Mouse (Mus musculus) forebrain, embryonic 15.5 days (tissue): ENCODE data around the gene Mtfr1l. TPM values are rescaled to one million over a fixed set of nuclear protein-coding genes. Genes with fewer than 3 reads are reported as not detected.
"Not testable (repeated sequence)": the region's sequence is repeated elsewhere in the genome, so short reads cannot be mapped to it uniquely, and the experiment has no call there.

ENCODE experiments used
- ATAC-seq: fragments of 200-750 bp; cut with Nextera tagmentation; replicated peaks from 2 replicates; pipeline ENCODE4 v1.8.0; 2017; ENCODE audit warnings: mild to moderate bottlenecking, moderate TSS enrichment, moderate library complexity
- H3K27ac ChIP-seq: fragments of 300-500 bp; sonication (generic); replicated peaks from 2 replicates; pipeline ENCODE4 v1.5.1; 2015; ENCODE audit warnings: mild to moderate bottlenecking, inconsistent platforms
- H3K27me3 ChIP-seq: fragments of 300-500 bp; sonication (generic); 2 replicates; pipeline ENCODE4 v1.6.1; 2015; ENCODE audit warnings: inconsistent platforms
- H3K36me3 ChIP-seq: fragments of 300-500 bp; sonication (generic); 2 replicates; pipeline ENCODE4 v1.6.1; 2015; ENCODE audit warnings: mild to moderate bottlenecking, inconsistent platforms
- H3K4me1 ChIP-seq: fragments of 300-500 bp; sonication (generic); 2 replicates; pipeline ENCODE4 v1.6.1; 2015; ENCODE audit warnings: inconsistent platforms
- H3K4me2 ChIP-seq: fragments of 300-500 bp; sonication (generic); replicated peaks from 2 replicates; pipeline ENCODE4 v1.6.1; 2015; ENCODE audit warnings: mild to moderate bottlenecking, inconsistent platforms
- H3K4me3 ChIP-seq: fragments of 300-500 bp; sonication (generic); 2 replicates; pipeline ENCODE4 v1.5.1; 2015; ENCODE audit warnings: mild to moderate bottlenecking, inconsistent platforms
- H3K9ac ChIP-seq: fragments of 300-500 bp; sonication (generic); replicated peaks from 2 replicates; pipeline ENCODE4 v1.6.1; 2015; ENCODE audit warnings: mild to moderate bottlenecking, inconsistent platforms
- H3K9me3 ChIP-seq: fragments of 300-500 bp; sonication (generic); 2 replicates; pipeline ENCODE4 v1.6.1; 2016; ENCODE audit warnings: inconsistent platforms
- WGBS: fragments of 180-500 bp; shearing (Covaris S2); methylation state at CpG from one replicate; pipeline ENCODE4 v1.1.7; 2015; ENCODE audit warnings: mixed read lengths; 5-methylcytosine and 5-hydroxymethylcytosine counted together
- polyA plus RNA-seq: library from polyadenylated mRNA; unstranded; fragments of >200 nt; fragmentation: Nextera tagmentation; extraction: Ambion mirVana; gene quantifications from 2 replicates; pipeline ENCODE4 v1.2.1, GENCODE M21; 2015

Mtfr1l gene
- polyA plus RNA-seq, 1 experiment from 2014 or later = 161 TPM

DNA sequence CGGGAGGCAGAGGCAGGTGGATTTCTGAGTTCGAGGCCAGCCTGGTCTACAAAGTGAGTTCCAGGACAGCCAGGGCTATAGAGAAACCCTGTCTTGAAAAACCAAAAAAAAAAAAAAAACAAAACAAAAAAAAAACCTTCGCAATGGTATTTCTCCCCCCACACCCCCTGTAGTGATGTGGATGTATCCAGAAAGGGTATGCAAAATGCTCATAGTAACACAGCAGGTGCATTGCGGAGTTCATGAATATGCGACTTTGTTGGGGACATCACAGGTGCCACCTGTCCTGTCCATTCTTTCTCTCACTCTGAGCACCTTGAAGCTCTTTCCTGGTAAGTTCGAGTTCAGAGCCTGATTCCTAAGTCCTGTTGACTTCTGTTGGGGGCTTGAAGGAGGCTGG, 41.0 kb downstream of the Mtfr1l start:
- H3K4me2 ChIP-seq, H3K27ac ChIP-seq, H3K4me3 ChIP-seq, ATAC-seq, H3K36me3 ChIP-seq, H3K9me3 ChIP-seq, H3K27me3 ChIP-seq, H3K9ac ChIP-seq: not testable (repeated sequence)
- 88% methylated on average over 6 of the region's 6 CpGs for WGBS
- peaks cover 19% of the 10 kb centered on the region for H3K4me1 ChIP-seq

DNA sequence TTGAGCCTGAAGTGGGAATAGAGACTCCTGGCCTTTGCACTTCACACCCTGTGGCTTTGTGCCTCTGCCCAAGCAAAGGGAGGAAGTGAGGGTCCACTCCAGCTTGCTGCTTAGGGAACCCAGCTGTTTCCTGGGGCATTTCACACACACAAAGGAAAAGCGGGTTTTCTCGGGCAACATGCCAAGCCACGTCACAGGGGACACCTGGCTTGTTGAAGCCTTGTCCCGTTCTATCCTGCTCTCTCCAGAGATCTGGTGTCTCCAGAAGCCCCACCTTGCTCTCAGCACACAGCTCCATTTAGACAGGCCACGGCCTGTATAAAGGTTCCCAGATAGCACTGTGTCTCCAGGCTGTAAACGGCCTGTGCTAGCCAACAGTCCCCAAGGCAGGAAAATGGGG, 43.5 kb downstream of the Mtfr1l start:
- peaks cover 4% of the 10 kb centered on the region; the same call in 1 of the 2 replicates for H3K4me1 ChIP-seq
- 68% methylated on average over 6 of the region's 6 CpGs for WGBS
- no peaks in the 10 kb centered on the region for H3K27me3 ChIP-seq
- ATAC-seq = no peak
- no peaks in the 10 kb centered on the region for H3K36me3 ChIP-seq
- H3K9ac ChIP-seq = no peak overlapping the region
- H3K4me2 ChIP-seq = no peak overlapping the region
- no peaks in the 10 kb centered on the region for H3K9me3 ChIP-seq
- H3K27ac ChIP-seq = no peak overlapping the region
- no peak overlapping the region for H3K4me3 ChIP-seq

DNA sequence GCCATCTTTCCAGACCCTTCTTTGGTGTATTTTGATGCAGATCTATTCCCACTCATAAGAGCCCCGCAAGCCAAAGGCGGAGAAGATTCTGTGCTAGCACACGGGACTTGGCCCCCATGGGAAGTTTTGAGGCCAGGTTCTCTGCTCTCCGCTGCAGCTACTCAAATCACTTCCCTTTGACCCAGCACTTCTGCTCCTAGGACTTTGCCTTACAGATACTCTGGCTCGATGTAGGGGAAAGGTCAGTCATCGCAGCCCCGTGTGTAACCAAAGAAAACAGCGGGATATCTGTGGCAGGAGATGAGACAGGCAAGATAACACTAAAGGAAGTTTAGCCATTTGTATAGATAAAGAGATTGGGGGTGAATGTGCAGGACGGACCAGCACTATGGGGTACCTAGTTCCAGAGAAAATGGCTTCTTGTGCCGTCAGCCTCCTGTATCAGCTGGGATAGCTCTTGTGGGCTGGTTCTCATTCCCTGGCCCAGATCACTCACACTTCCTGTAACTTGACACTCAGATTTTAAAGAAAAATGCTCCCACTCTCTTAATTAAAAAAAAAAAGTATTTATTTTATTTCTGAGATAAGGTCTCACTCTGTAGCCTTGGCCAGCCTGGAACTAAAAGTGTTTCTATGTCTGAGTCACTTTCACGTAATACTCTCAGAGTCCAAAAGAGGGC, 45.1 kb downstream of the Mtfr1l start:
- Histone ChIP-seq H3K27ac (no peak overlapping the region), H3K4me1 (no peaks in the 10 kb centered on the region), H3K4me3 (no peak overlapping the region), H3K4me2 (no peak overlapping the region), H3K9ac (no peak overlapping the region), H3K9me3 (no peaks in the 10 kb centered on the region), H3K27me3 (no peaks in the 10 kb centered on the region), H3K36me3 (no peaks in the 10 kb centered on the region)
- 91% methylated on average over 11 of the region's 11 CpGs for WGBS
- ATAC-seq = no peak

DNA sequence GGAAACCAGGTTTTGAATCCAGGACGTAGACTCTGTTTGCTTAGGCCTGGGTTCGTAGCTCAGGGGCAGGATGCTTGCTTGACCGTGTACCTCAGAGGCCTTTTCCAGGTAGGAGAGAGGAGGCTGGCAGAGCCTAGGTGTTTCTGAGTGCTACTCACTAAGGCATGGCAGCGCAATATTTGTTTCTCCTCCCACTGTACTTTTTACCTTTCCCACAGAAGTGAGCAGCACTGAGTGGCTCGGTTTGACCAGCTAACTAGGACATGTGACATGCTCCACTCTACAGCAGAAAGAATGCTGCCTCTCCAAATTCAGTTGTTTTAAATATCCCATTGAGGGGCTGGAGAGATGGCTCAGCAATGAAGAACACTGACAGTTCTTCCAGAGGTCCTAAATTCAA, 47.0 kb downstream of the Mtfr1l start:
- H3K27me3 ChIP-seq = no peaks in the 10 kb centered on the region
- ATAC-seq = no peak
- no peak overlapping the region for H3K4me3 ChIP-seq
- H3K36me3 ChIP-seq = no peaks in the 10 kb centered on the region
- H3K27ac ChIP-seq = no peak overlapping the region
- peaks cover 2% of the 10 kb centered on the region; the same call in 1 of the 2 replicates for H3K4me1 ChIP-seq
- WGBS = 89% methylated on average over 5 of the region's 5 CpGs
- no peak overlapping the region for H3K9ac ChIP-seq
- H3K4me2 ChIP-seq = no peak overlapping the region
- H3K9me3 ChIP-seq = no peaks in the 10 kb centered on the region

DNA sequence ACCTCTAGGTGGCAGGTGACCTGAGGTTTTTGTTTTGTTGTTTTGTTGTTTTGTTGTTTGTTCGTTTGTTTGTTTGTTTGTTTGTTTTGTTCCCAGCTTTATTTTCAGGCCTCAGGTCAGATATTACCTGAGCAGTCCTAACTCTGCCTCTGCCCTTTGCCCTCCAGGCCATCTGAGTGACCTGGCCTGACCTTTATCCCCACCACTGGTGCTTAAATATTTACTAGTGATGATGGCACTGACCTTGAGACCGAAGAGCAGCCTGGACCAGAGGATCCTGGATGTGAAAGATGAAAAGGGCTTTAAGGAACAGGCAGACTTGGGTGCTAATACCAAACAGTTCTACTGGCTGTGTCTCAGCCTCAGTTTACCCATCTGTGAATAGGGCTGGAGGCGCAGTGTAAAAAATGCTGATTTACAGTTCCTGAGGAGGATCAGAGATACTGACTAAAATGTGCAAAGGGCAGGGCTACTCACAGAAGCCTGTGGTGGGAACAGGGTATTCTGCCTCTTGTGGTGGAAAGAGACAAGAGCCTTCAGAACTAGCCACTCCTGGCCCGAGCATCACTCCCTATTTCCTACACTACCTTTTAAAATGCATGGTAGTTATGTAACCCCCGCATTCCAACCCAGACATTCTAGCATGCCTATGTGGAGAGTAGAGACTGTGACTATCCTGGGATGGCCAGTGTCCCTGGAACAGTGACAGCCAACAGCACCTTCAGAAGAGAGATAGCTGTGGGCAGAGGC, 49.9 kb downstream of the Mtfr1l start:
- no peak for ATAC-seq

DNA sequence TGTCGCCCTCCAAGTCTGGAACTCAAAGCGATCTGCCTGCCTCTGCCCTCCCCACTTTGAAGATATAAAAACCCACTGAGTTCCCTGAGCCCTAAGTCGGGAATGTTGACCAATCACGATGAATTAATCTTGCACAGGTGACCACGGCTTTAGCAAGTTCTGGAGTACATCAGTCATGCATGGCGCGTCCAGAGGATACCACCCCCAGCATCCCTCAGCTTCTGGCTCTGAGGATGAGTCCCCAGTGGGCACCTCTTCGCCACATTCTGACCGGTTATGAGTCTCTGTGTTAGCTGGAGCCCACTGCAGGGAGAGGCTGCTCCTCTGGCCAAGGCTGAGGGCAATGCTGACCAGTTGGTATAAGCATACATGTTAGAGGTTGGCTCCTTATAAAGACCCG, 51.0 kb downstream of the Mtfr1l start:
- Histone ChIP-seq H3K36me3 (no peaks in the 10 kb centered on the region), H3K27ac (no peak overlapping the region), H3K4me1 (peaks cover 2% of the 10 kb centered on the region; the same call in 1 of the 2 replicates), H3K27me3 (no peaks in the 10 kb centered on the region), H3K9me3 (no peaks in the 10 kb centered on the region), H3K4me2 (no peak overlapping the region), H3K4me3 (no peak overlapping the region), H3K9ac (no peak overlapping the region)
- ATAC-seq = no peak
- WGBS = 87% methylated on average over 10 of the region's 10 CpGs

More for the DNA sequence above, 49.9 kb downstream of the Mtfr1l start:
- no peak overlapping the region for H3K9ac ChIP-seq
- peaks cover 2% of the 10 kb centered on the region; the same call in 1 of the 2 replicates for H3K4me1 ChIP-seq
- H3K27ac ChIP-seq = no peak overlapping the region
- no peaks in the 10 kb centered on the region for H3K36me3 ChIP-seq
- H3K27me3 ChIP-seq = no peaks in the 10 kb centered on the region
- H3K9me3 ChIP-seq = no peaks in the 10 kb centered on the region
- H3K4me3 ChIP-seq = no peak overlapping the region
- no peak overlapping the region for H3K4me2 ChIP-seq
- 91% methylated on average over 5 of the region's 5 CpGs for WGBS

DNA sequence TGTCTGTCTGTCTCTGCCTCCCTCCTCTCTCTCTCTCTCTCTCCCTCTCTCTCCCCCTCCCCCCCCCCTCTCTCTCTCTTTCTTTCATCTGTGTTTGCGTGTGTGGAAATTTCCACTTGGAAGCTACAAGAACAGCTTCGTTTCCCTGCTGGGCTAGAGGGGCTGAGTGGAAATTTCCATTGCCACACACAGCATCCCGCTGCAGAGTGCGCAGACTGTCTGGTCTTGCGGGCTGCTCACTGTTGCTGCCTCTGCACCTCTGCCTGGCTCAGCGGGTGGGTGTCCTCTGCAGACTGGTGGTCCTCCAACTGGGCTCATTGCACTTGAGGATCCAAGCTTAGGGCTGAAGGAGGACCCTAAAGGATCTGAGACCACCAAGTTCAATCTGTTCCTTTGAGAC, 51.5 kb downstream of the Mtfr1l start:
- peaks cover 2% of the 10 kb centered on the region; the same call in 1 of the 2 replicates for H3K4me1 ChIP-seq
- no peak overlapping the region for H3K4me2 ChIP-seq
- no peak overlapping the region for H3K4me3 ChIP-seq
- no peak overlapping the region; the same call in 1 of the 2 replicates for H3K27ac ChIP-seq
- no peaks in the 10 kb centered on the region for H3K36me3 ChIP-seq
- 50% methylated on average over 6 of the region's 6 CpGs for WGBS
- ATAC-seq = no peak
- H3K9ac ChIP-seq = no peak overlapping the region
- H3K9me3 ChIP-seq = no peaks in the 10 kb centered on the region
- H3K27me3 ChIP-seq = no peaks in the 10 kb centered on the region

DNA sequence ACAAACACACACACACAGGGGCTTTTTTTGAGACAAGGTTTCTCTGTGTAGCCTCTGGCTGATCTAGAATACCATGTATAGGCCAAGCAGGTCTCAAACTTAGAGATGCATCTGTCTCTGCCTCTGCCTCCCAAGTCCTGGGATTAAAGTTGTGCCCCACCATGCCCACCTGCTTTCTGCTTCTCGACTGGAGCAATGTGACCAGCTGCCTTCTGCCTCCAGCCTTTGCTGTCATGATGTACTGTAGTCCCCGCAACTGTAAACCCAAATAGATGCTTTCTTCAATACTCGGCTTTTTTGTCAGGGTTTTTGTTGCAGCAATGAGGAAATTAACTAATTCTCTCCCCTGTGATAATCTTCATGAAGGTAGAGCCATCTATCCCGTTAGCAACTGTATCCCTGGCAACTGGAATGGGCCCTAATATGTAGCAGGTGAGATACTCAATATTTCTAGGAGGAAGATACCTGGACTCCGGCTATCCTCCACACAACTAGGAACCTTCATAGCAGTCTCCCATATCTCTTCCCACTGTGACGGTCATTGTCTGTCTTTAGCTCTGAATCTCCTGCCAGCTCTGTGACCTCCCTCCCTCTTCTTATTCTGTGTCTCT, 52.0 kb downstream of the Mtfr1l start:
- Histone ChIP-seq H3K27me3 (no peaks in the 10 kb centered on the region), H3K4me2 (no peak overlapping the region), H3K9me3 (no peaks in the 10 kb centered on the region), H3K4me3 (no peak overlapping the region), H3K9ac (no peak overlapping the region), H3K27ac (no peak overlapping the region; the same call in 1 of the 2 replicates), H3K36me3 (no peaks in the 10 kb centered on the region), H3K4me1 (peaks cover 6% of the 10 kb centered on the region)
- no peak for ATAC-seq
- WGBS = 65% methylated on average over 6 of the region's 6 CpGs

DNA sequence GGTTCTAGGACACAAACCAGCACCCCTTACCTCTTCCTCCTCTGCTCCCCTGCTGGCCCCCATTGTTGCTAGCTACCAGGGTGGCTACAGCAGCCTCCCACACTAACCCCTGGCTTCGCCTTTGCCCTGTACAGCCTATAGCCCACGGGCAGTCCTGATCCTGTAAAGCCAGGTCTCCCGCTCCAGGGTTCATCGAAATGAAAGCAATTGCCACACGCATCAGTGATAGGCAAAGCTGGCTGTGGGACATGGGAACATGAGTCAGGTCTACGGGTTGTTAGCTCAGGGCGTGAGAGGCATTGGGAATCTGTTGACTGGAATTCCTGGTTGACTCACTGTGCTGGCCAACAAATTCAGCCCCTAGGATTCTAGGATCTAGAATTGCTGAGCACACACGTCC, 52.7 kb downstream of the Mtfr1l start:
- H3K4me2 ChIP-seq = no peak overlapping the region
- 79% methylated on average over 8 of the region's 8 CpGs for WGBS
- no peaks in the 10 kb centered on the region for H3K36me3 ChIP-seq
- no peak overlapping the region for H3K9ac ChIP-seq
- H3K9me3 ChIP-seq = no peaks in the 10 kb centered on the region
- no peak for ATAC-seq
- no peaks in the 10 kb centered on the region for H3K27me3 ChIP-seq
- peaks cover 12% of the 10 kb centered on the region for H3K4me1 ChIP-seq
- no peak overlapping the region for H3K4me3 ChIP-seq
- no peak overlapping the region for H3K27ac ChIP-seq

DNA sequence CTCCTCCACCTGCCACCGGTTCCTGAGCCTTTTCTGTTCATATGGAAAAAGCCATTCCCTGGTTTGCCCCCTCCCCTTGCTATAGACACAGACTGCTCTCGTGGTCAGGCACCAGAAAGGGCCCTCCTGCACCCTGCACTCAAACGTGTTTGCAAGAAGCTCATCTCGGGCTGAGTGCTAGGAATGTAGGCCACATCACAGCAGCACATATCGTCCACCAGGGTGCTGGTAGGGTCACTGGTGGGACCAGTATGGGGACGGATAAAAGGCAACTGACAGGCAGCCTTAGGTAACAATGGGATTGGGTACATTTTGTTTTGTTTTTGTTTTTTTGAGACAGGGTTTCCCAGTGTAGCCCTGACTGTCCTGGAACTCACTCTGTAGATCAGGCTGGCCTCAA, 53.9 kb downstream of the Mtfr1l start:
- Histone ChIP-seq H3K4me3 (no peak overlapping the region), H3K9ac (no peak overlapping the region), H3K4me2 (no peak overlapping the region), H3K4me1 (peaks cover 12% of the 10 kb centered on the region), H3K36me3 (peaks cover 5% of the 10 kb centered on the region), H3K27me3 (no peaks in the 10 kb centered on the region), H3K9me3 (no peaks in the 10 kb centered on the region), H3K27ac (no peak overlapping the region)
- 62% methylated on average over 6 of the region's 6 CpGs for WGBS
- no peak for ATAC-seq

DNA sequence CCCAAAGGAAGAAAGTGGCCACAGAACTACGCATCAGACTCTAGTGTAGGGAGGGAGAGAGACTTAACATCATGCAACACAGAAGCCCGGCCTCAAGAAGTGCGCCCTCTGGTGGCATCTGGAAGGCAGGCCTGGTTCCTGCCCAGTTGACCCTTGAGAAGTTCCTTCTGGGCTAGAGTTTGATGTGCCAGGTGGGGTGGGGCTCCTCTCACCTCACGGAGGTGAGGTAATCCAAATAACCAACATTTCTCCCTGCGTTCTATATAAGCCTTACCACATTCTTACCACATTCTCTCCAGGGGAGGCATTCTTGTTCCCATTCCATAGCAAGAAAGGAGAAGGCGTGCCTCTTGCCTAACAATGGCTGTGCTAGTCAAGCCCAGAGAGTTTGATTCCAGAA, 54.3 kb downstream of the Mtfr1l start:
- peaks cover 10% of the 10 kb centered on the region for H3K36me3 ChIP-seq
- no peak overlapping the region for H3K4me3 ChIP-seq
- peaks cover 13% of the 10 kb centered on the region for H3K4me1 ChIP-seq
- H3K27ac ChIP-seq = no peak overlapping the region
- H3K9ac ChIP-seq = no peak overlapping the region
- no peak overlapping the region for H3K4me2 ChIP-seq
- no peaks in the 10 kb centered on the region for H3K27me3 ChIP-seq
- H3K9me3 ChIP-seq = no peaks in the 10 kb centered on the region
- 22% methylated on average over 6 of the region's 6 CpGs for WGBS
- no peak for ATAC-seq

DNA sequence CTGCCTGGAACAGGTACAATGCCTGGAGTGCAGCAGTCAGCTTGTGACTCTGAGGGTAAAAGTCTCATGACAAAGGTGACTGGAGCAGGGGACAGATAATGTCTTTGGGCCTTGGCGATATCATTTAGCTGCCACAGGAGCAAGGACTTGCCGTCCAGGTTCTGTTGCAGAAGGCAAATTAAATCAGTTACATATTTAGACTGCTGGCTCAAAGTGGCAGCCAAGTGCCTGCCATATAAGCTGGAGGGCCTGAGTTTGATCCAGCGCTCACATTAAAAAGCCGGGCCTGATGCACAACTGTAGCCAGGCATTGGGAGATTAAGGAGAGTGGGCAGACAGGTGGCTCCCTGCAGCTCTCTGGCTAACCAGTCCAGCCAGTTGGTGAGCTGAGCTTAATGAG, 55.3 kb downstream of the Mtfr1l start:
- H3K4me3 ChIP-seq = no peak overlapping the region
- H3K9ac ChIP-seq = no peak overlapping the region
- H3K27me3 ChIP-seq = no peaks in the 10 kb centered on the region
- 83% methylated on average over 4 of the region's 4 CpGs for WGBS
- H3K9me3 ChIP-seq = no peaks in the 10 kb centered on the region
- H3K36me3 ChIP-seq = peaks cover 20% of the 10 kb centered on the region
- no peak overlapping the region for H3K27ac ChIP-seq
- no peak for ATAC-seq
- H3K4me2 ChIP-seq = no peak overlapping the region
- peaks cover 23% of the 10 kb centered on the region for H3K4me1 ChIP-seq
